Mouse (Mus musculus) layer of hippocampus, adult 11-12 months (tissue): ENCODE measurements around the gene Arhgef12.
A peak's percentile ranks its signal among the peaks of the same experiment; 100 is the strongest.
"Not testable (repeated sequence)": the region's sequence is repeated elsewhere in the genome, so short reads cannot be mapped to it uniquely, and the experiment has no call there.

Source experiments
- DNase-seq: peaks from one replicate; pipeline ENCODE4 v3.0.0; 2022; ENCODE audit warnings: low spot score

Arhgef12 gene

GRCm38 (mm10) chr9:43000595-43001250, 106.3 kb downstream of the Arhgef12 start:
- DNase-seq, result no peak

- peak; percentile 86 for DNase-seq
Observed at GRCm38 (mm10) chr9:43000070-43000469, 107.0 kb downstream of the Arhgef12 start.

- DNase-seq, result no peak
Observed at GRCm38 (mm10) chr9:42997526-42997925, 109.5 kb downstream of the Arhgef12 start.

GRCm38 (mm10) chr9:42995298-42995697, 111.7 kb downstream of the Arhgef12 start:
- DNase-seq, result no peak

- no peak for DNase-seq
Observed at GRCm38 (mm10) chr9:42994708-42995107, 112.3 kb downstream of the Arhgef12 start.

- DNase-seq, result no peak
Observed at GRCm38 (mm10) chr9:42993659-42994058, 113.4 kb downstream of the Arhgef12 start.

GRCm38 (mm10) chr9:42987988-42988387, 119.1 kb downstream of the Arhgef12 start:
- DNase-seq, result no peak

- DNase-seq, result no peak
Observed at GRCm38 (mm10) chr9:42968894-42969521, 138.0 kb downstream of the Arhgef12 start.

- no peak for DNase-seq
Observed at GRCm38 (mm10) chr9:42967731-42968130, 139.3 kb downstream of the Arhgef12 start.

GRCm38 (mm10) chr9:42964809-42965208, 142.2 kb downstream of the Arhgef12 start:
- DNase-seq, result not testable (repeated sequence)

- peak; percentile 41 for DNase-seq
Observed at GRCm38 (mm10) chr9:42964366-42964765, 142.7 kb downstream of the Arhgef12 start.

GRCm38 (mm10) chr9:42962506-42962905, 144.5 kb downstream of the Arhgef12 start:
- DNase-seq, result no peak

GRCm38 (mm10) chr9:42958401-42958800, 148.6 kb downstream of the Arhgef12 start:
- no peak for DNase-seq

GRCm38 (mm10) chr9:42948381-42948780, 158.7 kb downstream of the Arhgef12 start:
- DNase-seq, result no peak

- no peak for DNase-seq
Observed at GRCm38 (mm10) chr9:42945174-42945573, 161.9 kb downstream of the Arhgef12 start.

- peak; percentile 90 for DNase-seq
Observed at GRCm38 (mm10) chr9:42944536-42945006, 162.5 kb downstream of the Arhgef12 start.

- DNase-seq, result no peak
Observed at GRCm38 (mm10) chr9:42943781-42944535, 163.1 kb downstream of the Arhgef12 start, which contains the start of gene Grik4. TSS of gene Grik4 (minus strand) at chr9:42944493.

- peak; percentile 49 for DNase-seq
Observed at GRCm38 (mm10) chr9:42943057-42943529, 163.9 kb downstream of the Arhgef12 start.

- DNase-seq, result no peak
Observed at GRCm38 (mm10) chr9:42942148-42942547, 164.9 kb downstream of the Arhgef12 start.

GRCm38 (mm10) chr9:42932146-42932545, 174.9 kb downstream of the Arhgef12 start:
- no peak for DNase-seq

- no peak for DNase-seq
Observed at GRCm38 (mm10) chr9:42927498-42927897, 179.5 kb downstream of the Arhgef12 start.

- no peak for DNase-seq
Observed at GRCm38 (mm10) chr9:42926564-42926963, 180.5 kb downstream of the Arhgef12 start.

- DNase-seq, result no peak
Observed at GRCm38 (mm10) chr9:42921830-42922229, 185.2 kb downstream of the Arhgef12 start.
